Mouse (Mus musculus): ENCODE measurements around the gene St6galnac4.

DNA sequence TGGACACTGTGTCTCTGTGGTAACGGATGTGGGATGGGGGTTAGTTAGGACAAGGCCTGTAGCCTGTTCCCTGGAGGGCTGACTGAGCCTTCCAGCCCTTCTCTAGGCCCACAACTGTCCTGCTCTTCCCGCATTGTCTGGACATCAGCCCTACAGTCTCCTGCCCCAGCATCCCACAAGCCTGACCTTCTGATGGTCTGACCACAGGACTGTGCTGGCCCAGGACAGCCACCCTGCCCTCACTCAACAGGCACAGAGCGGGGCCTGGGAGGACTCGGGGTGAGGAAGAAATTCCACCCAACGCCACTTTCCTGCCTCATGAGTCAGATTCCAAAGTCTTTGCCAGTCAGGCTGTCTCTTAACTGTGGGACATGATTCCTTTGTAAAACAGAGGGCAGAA is 10.8 kb downstream of the St6galnac4 start:
- TF ChIP-seq POLR2A (IDR thresholded peaks at IDR 0.05; ENCODE audit: extremely low read depth, insufficient read depth, low read length) (no peak), CTCF (IDR thresholded peaks at IDR 0.05; ENCODE audit: extremely low read depth, insufficient read depth, low read length) (no peak)

Data from cortical plate, adult 2 months (tissue).